Mouse (Mus musculus) adrenal gland, postnatal 25 days (tissue): ENCODE data around the gene Ugt1a6a. TPM values are rescaled to one million over a fixed set of nuclear protein-coding genes. Genes with fewer than 3 reads are reported as not detected.

Experiments
- DNase-seq: peaks from one replicate; pipeline ENCODE4 v3.0.0; 2021; ENCODE audit warnings: mixed read lengths
- total RNA-seq: library from RNA; stranded (reverse); gene quantifications from 2 replicates; pipeline ENCODE4 v1.2.3, GENCODE M21; 2021

The Ugt1a6a gene
- total RNA-seq, 1 experiment from 2014 or later, result 8.0 TPM

DNA sequence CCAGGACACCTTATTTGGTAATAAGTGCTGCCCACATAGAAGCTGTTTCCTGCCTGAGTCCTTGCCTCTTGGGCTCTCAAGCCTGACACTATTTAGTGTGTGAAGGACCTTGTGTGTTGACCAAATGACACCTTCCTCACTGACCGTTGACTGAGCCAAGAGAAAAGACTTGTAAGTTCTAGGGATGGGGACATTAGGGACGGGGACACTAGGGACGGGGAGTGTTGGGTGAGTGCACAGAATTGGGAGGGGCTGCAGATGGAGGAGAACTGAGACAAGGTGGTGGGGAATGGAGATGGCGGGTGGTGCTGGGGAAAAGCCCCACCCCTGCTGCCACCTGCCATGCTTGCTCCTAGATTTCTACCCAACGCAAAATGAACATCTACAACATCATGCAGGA is 95.4 kb downstream of the Ugt1a6a start:
- DNase-seq, result no peak

DNA sequence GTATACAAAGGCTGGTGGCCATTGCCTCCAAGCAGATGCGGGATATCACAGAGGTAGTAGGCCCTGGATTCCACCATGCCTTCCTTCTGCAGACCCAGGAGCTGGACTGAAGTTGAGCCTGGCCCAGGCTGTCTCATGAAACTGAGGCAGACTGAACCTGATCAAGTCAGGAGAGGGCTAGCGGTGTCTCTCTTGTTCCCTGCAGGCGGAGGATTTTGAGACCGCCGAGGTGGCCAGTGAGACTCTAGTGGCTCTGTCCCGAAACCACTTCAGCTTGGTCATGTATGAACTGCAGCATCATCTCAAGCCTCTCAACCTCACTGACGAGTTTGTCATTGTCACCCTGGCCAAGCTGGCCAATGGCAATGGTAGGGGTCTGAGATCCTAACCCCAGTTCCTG is 95.8 kb downstream of the Ugt1a6a start:
- no peak for DNase-seq

DNA sequence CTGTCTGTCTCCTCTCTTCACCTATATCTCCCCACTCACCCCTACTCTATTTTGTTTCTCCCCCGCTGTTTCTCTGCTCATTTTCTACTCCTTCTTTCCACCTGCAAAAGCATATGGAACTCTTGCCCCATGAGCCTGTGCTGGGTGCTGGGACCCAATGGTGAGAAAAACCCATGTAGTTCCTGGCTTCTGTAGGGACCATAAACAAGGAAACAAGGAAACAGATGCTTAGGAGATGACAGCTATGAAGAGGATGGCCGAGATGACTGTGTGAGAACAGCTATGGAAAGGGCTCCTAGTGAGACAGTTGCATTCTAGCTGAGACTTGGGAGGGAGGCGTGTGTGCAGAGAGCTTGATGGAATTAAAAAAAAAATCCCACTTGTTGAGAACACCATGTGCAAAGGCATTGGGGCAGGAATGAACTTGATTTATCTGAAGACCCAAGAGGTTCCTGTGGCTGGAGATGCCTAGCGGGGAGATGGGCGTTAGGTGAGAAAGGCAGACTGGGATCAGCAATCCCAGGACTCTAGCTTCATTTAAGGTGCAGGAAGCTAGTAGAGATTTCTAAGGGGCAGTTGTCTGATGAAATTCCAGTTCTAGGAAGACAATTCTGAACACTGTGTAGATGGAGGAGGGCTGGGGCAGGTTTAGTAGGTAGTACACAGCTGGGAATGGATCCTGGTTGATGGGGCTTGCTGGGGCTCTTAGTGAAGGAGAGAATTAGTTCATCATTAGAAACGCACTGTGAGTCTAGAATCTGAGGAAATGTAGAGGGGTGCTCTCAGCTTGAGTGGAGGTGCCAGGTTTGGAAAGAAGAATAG is 96.6 kb downstream of the Ugt1a6a start:
- DNase-seq, result no peak

DNA sequence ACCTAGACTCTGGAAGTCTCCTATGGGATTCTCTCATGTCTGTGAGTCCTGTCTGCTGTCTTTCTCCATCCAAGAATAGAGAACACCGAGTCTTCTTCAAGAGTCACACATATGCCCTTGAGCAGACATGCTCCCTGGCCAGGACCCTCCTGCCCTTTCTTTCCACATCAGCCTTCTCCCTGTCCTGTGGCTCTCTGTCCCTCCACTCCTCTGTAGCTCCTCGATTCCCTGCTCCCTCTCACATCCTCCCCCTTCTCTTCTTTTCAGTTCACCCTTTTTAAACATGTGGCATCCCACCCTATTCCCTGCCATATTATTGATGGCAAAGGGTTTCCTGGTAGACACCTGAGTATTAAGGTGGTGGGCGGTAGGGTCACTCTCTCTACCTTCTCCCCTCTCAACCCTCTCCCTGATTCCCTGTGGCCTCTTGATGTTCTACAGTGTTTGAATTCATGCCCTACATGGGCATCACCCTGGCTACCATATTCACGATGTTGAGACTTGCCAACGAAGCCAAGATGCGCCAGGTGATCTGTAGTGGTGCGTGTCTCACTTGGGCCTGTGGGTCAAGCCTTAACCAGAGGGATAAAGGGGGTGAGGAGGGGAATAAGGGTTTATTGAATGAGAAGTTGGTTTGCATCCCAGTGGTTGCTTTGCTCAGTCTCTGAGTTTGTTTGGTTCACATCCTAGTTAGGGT is 97.3 kb downstream of the Ugt1a6a start:
- no peak for DNase-seq

DNA sequence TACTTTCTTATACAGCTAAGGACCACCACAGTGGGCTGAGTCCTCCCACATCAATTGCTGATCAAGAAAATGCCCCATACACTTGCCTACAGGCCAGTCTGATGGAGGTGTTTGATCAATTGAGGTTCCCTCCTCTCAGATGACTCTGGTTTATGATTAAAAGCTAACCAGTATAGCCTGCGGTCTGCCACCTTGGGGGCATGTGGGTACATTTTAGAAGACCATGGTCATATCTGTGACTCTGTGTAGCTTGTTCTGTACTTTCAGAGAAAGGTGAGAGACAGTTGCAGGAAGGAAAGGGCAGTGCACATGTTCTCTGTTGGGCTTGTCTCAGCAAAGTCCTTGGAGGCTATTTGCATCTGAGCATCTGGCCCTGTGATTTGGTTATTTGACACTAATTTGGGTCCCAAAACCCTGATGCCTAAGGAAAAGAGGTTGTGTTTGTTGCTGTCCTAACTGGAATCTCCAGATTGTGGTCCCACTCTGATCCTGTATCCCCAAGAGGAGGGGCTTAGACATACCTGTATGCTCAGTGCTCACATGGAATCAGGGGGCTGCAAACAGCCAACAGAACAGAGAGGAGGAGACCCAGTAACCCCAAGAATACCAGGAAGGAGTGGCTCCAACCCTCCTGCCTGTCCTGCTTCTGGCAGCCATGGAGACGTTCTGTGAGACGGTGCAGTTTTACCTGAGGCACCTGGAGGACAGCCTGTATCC is 98.2 kb downstream of the Ugt1a6a start:
- DNase-seq, result no peak

DNA sequence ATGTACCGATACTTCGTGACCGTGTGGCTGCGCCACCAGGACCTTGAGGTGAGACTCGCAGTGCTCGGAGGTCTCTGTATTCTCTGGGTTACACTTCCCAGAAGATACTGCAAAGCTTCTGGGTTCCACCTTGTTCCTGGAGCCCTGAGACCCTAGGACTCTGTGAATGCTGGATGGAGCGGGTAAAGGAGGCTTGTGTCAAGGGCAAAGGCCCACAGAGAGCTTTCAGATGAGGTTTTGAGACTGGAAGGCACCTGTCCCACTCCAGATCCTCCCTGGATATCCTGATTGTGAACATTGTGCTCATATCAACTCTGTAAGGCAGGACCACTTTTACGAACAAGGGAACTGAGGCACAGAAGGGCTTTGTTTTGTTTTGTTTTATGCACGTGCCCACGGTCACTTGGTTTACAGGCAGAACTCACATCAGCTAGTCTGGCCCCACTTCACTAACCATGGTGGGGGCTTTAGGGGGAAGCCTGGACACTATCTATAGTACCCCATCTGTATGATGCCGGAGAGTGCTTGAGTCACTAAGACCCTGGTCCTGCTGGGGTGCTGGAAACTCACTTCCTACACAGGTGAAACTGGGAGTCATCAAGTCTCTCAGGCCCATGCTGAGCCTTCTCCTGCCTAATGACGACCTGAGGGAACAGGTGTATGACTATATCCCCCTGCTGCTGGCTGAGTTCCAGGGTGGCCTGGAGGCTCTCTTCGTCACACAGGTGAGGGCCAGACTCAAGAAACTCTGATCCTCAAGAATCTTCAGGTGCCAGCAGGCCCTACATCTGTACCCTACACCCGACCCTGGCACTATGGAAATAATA is 99.0 kb downstream of the Ugt1a6a start:
- DNase-seq, result no peak

DNA sequence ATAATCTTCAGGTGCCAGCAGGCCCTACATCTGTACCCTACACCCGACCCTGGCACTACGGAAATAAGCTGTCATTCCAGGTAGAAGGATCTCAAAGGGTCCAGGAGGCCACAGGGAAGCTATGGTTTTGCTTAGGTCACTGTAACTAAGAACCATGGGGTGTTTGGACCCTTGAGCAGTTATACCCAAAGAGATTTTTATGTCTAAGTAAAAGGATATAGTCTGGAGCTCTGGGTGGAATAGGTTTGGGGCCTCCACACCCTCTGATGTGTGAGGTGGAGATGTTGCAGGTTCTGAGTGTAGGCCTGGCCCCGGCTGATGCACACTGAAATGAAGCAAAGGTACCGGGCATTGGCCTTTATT is 99.6 kb downstream of the Ugt1a6a start:
- DNase-seq, result no peak

DNA sequence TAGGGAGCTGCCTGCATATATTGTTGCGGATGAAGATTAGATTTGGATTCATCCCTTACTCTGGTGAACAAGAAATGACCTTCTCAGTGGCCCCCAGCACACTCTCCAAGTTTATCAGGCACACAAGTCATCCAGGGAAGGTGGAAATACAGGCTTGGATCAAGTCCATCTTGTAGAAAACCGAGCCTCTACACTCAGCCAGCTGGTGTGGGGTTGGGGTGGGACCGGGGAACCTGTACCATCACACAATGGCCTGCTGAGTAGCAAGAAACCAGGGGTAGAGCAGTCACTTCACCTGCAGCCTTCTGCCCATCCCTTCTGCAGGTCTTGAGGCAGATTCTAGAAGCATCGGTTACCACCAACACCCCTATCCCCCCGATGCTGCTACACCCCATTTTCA is 100.0 kb downstream of the Ugt1a6a start:
- no peak for DNase-seq

DNA sequence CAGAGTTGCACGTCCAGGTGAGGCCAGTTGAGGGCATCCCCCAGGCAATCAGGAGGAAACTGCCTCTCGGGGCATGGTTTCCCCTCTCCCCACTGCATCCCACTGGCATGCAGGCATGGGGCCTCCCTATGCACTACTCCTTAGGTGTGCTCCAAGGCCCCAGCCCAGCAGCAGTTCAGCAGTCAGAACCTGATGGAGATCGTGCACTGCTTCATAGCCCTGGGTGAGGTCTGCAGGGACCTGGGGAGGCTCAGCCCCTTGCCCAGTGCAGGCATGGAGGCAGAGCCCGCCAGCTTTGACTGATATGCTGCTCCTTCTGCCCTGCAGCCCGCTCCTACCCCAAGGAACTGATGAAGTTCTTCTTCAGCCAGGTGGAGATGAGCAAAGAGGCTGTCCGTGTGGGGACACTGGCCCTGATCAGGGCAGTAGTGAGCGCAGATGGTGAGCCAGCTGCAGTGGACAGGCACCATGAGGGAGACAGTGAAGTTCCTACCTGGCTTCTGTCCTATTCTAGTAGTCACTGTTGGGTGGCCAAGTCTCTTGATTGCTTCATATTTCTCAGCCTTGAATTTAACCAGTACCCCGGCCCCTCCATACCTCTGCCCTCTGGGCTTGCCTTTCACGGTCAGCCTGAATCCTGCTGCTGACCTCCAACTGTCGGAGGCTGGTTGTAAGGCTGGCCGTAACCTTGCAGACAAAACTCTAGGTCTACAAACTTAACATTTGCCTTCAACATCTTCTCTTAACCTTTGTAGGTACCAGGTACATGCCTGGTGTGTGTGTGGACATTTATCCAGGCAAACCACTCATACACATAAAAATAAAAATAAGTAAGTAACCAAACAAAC is 100.7 kb downstream of the Ugt1a6a start:
- DNase-seq, result no peak

DNA sequence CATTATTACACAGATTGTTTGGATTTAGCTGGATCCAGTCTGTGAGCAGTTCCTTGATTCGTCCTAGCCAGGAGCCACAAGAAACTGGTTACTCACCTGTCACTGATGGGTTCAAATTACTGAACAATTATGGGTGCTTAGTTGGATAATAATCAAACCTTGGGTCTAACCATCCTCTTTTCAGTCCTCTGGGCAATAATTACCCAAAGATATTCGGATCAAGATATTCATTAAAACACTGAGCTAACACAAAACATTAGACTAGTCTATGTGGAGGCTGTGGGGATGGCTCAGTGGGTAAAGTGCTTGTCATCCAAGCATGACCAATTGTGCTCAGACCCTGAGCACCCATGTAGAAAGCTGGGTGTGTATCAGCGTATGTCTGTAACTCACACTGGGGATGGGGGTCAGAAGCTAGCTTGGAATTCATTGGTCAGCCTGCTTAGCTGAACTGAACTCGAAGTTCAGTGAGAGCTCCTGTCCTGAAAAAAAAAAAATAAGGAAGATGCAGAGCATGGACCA is 101.3 kb downstream of the Ugt1a6a start:
- DNase-seq, result no peak

DNA sequence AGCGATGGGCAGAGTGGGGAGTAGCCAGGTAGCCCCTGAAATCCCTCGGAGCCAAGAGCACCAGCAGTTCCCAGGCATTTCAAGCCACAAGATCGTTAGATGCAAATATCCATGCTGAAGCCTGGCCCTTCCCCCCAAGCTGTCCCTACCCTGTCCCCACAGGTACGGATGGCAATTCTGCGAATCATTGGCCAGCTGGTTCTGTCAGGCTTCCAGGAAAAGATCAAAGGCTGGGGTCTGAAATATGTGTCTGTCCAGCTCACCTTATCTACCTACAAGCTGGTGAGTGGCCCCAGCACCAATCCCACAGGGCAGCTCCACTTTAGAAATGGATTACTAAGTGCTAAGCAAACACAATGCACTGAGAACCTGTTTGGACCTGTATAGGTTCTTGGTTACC is 102.7 kb downstream of the Ugt1a6a start:
- no peak for DNase-seq

DNA sequence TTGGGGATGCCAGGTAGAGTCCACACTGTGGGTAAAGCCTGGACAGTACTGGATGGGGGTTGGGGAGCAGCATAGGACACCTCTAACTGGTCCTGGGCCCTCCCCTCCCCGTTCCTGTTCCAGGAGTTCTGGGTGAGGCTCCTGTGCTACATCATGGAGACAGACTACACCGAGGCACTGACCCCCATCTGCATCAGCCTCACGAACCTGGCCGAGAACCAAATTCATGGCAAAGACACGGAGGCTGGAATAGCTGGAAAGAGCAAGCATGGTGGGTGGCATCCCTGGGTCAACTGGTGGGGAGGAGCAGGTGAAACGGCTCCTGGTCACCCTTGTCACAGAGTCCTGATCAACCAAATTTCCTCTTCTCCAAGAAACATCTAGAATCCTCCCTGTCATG is 104.2 kb downstream of the Ugt1a6a start:
- no peak for DNase-seq

DNA sequence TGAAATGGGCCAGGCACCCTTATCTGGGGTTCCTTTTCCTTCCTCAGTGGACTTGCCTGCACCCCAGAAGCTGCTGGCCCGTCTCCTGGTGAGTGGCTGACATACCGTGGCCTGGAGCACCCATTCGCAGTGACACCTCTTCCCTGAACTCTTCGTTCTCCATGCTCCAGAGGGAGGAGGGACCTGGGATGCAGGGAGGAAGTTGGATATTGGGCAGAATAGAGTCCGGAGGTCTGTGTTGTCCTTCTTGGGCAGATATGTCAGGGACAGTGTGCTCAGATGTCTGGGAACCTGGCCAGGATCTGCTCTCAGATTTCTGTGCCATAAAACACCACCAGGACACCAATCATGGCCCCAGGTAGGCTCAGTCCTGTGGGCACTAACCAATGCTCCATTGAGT is 105.5 kb downstream of the Ugt1a6a start:
- no peak for DNase-seq

DNA sequence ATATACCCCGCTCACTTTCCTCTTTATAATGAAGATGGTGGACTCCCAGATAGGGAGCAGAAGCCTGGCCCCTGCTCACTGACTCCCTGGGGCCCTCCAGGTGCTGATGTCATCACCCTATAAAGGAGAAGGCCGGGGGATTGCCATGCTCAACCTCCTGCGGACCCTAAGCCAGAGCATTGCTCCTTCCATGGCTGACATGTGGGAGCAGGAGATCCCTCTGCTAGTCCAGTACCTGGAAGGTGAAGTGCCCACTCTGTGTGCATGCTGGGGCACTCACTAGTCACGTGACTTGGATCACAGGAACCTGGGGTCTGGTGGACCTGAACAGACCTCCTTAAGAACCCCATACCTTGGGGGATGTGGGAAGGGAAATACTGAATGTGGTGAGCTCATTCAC is 106.0 kb downstream of the Ugt1a6a start:
- DNase-seq, result no peak

DNA sequence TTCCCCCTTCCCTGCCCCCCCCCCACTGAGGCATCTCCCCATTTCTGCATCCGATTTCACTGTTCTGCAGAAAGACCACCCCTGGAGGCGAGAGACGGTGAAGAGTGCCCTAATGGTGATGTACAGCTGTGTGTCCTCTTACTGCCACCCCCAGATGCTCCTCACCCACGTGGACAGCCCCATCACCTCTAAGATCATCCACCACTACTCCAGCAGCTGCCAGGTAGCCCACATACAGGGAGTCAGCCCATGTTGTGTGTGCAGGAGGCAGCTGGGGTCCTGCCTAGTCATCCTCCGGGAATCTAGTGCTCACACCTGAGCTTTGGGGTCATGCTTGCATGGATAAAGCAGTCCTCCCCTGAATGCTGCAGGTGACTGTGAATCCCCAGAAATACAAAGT is 109.3 kb downstream of the Ugt1a6a start:
- no peak for DNase-seq

DNA sequence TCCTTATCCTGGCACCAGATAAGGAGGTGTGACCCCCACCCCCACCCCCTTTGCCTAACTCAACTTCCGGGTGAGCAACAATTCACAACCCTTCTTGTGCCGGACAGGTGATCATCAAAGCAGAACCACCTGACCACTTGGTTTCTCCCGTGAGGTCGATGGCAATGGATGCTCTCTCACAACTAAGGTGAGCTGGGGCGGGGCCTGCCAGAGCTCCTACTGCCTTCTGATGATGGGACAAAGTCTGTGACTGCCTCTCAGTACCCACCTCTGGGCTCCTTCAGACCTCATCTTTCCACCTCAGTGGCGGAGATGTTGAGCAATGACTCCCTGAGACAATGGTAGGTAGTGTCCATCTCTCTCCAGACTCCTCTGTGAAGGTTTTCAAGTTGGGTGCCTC is 111.3 kb downstream of the Ugt1a6a start:
- DNase-seq, result no peak

DNA sequence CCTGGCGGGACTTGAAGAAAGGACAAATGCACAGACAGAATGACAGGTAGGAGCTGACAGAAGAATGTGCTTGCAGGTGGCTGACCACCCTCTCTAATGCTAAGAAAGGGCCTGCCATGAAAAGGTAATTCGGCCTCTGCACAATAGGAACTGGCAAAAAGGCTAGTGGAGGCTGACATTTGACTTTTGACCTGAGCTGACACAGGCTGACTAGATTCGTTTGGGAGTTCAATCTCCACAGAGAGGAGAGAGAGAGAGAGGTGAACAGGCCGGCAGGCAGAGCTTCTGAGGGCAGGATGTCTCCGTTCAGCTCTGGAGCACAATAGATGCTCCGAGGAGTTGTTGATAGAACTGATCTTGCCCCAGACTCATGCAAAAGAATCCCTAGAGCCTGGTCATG is 111.8 kb downstream of the Ugt1a6a start:
- DNase-seq, result no peak

DNA sequence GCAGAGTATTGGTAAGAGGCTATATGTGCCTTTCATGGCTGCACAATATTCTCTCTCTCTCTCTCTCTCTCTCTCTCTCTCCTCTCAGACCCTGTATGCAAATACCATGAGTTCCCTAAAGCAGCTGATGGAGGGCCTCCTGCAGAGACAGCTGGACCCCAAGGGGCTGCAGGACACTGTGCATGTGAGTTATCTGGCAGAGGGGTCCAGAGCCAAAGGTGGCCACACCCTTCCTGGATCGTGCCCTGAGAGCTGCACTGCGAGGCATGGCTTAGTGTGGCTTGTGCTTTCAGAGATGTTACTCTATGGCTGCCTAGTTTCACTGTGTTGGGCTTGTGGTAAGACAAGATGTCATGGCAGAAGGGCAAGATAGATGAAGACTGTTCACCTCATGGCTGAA is 113.1 kb downstream of the Ugt1a6a start:
- DNase-seq, result no peak

DNA sequence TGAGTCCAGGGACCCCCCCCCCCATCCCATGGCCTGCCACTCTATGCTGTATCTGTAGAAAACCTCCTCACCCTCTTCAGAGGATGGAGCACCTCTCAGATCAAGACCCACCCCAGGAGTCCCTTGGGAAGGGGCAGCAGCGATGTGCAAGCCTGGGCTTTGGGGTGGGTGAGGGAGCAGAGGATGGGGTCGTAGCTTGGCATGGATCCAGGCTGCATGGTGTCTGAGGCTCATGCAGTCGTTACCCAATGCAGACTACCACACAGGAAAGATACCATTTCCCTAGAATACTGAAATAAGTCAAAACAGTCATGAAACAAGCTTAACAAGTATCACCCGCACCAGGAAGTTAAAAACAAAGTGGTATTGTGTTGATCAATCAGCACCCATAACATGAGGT is 114.0 kb downstream of the Ugt1a6a start:
- DNase-seq, result no peak

DNA sequence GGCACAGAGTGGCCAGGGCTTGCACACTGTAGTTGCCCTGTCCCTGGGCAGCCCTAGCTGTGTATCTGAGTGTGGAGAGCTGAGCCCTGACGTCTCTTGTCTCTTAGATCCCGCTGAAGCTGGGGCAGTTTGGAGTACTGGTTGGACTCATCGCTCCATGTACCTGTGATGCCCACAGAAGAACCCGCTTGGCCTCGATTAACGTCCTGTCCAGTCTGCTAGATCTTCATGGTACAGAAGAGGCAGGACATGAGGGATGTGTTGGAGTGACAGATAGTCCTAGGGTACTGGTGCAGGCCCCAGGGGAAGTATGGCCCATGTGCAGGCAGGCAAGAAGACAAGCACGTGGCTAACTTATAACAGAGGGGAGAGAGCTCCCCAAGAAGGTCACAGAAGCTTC is 115.0 kb downstream of the Ugt1a6a start:
- DNase-seq, result no peak

DNA sequence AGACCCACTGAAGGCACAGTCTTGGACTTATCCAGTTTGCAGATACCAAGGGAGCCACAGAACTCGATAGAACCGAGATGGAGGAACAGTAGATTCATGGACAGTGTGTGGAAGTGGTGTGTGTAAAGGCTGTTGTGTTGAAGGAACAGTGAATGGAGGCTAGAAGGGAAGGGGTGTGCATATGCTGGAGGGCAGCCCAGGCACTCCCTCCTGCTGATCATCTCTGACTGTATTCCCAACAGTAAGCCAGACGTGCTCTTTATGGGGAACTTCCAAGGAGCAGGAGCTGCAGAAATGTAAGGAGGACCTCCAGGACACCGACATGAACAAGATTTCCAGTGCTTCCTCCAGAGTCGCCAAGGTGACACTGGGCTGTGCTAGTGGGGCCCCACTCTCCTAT is 115.4 kb downstream of the Ugt1a6a start:
- no peak for DNase-seq
